Mouse (Mus musculus) left cerebral cortex, postnatal 4 days (tissue): ENCODE data around the gene Fam186b. TPM values are rescaled to one million over a fixed set of nuclear protein-coding genes. Genes with fewer than 3 reads are reported as not detected.
"Not testable (repeated sequence)": the region's sequence is repeated elsewhere in the genome, so short reads cannot be mapped to it uniquely, and the experiment has no call there.

Source experiments
- DNase-seq: peaks from one replicate; pipeline ENCODE4 v3.0.0-alpha.2; 2022
- intact Hi-C: fragments of 180-260 bp; cut with DNase I; formaldehyde crosslinking; loops from one replicate; pipeline ENCODE4 v1.15.1; 2025
- total RNA-seq, 2 experiments: library from RNA; stranded (reverse); gene quantifications; 2 replicates each; pipeline ENCODE4 v1.2.3; 2021

Fam186b gene
- total RNA-seq, 2 experiments from 2014 or later: 0.64 to 1.3 TPM

DNA sequence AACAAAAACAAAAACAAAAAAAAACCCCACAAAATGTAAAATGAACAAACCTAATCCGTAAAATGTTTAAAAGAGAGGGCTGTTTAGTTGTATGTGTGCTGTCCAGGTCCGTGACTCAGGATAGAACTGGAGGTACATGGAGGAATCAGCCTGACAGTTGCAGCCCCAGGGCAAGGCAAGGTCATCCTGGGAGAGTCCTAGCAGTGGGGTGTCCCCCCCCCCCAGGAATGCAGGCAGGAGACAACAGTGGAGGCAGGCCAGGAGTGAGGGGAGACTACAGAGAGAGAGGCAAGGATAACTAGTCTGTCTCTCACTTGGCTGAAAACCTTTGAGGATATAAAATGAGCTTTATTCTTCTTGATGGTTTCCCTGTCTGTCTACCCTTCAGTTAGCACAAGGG lies 31.3 kb downstream of the Fam186b start:
- intact Hi-C loops: no loop called here
- no peak for DNase-seq

- no peak for DNase-seq
- intact Hi-C loops: no loop called here
Measured at GRCm38 (mm10) chr15:99262702-99263101, 33.0 kb downstream of the Fam186b start.

GRCm38 (mm10) chr15:99259730-99260252 lies 35.9 kb downstream of the Fam186b start:
- intact Hi-C loops: no loop called here

DNA sequence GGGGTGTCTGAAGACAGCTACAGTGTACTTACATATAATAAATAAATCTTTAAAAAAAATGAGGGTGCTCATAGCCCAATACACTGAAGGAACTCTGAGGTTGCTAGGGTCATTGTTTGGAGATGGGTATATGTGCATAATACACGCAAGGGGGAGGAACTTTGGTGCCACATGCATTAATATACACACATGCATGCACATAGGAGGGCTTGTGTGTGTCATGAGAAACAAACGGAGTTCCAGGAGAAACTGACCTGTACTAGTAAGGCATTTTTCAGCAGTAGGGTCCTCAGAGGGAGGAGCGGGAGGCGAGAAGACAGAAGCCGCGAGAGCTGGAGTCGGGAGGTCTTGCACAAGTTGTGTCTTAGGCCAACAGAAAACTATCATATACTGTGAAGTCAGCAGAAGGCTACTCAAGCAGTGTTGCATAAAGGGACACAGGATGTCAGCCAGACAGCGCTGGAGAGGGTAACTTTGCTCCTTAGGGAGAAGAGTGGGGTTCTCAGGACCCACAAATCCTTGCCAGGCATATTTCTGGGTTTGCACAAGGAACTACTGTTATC lies 36.4 kb downstream of the Fam186b start:
- DNase-seq: no peak
- intact Hi-C loops: no loop called here

More at GRCm38 (mm10) chr15:99259730-99260252, 35.9 kb downstream of the Fam186b start:
- DNase-seq: peak; percentile 70

- intact Hi-C loops: no loop called here
- DNase-seq: no peak
Measured at GRCm38 (mm10) chr15:99255241-99255749, 40.4 kb downstream of the Fam186b start.

DNA sequence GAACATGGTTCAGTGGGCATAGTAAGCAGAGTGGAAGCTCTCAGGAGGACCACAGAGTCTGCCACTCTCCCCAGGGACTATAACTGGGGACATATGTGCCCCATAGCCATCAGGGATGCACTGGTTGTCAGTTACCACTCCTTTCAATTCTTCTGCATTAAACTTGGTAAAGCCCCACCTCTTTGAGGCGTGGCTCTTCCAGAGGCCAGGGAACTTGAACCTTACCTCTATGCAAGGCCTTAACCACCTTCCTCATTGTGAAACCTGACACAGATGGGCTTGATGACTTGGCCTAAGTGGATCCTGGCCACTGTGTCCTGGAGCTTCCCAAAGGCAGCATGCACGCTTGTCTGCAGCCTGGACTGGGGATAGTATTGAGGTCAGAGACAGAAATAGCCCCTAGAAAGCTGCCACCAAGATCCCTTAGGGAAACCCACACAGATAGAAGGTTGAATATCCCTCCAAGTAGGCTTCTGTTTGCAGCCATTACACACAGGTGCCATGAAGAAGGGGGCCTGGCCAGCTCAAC lies 41.1 kb downstream of the Fam186b start:
- no peak for DNase-seq
- intact Hi-C loops: no loop called here

DNA sequence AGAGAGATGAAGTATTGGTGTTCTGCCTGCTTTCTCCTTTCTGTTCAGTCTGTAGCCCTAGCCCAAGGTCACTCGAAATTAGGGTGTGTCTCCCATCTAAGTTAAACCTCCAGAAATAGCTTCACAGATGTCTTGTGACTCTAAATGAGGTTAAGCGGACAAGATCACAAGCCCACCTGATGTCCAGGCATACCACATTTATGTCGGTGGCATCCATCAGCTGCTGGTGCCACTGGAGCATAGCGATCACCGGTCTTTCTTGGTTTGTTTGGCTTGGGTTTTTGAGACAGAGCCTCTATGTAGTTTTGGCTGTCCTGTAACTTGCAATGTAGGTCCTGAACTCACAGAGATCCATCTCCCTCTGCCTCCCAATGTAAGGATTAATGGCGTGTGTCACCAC lies 41.9 kb downstream of the Fam186b start:
- DNase-seq: no peak
- intact Hi-C loops: no loop called here

DNA sequence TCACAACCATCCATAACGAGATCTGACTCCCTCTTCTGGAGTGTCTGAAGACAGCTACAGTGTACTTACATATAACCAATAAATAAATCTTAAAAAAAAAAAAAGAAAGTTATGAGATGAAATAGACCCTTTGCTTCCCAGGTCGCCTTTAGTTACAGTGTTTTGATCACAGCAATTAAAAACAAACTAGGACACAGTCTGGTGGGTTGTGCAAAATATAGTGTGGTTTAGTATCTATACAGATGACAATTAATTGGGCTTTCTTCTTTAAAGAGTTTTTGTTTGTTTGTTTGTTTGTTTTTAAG lies 42.6 kb downstream of the Fam186b start:
- DNase-seq, intact Hi-C loops: not testable (repeated sequence)

- peak; percentile 67 for DNase-seq
- intact Hi-C loops: no loop called here
Measured at GRCm38 (mm10) chr15:99252381-99253174, 43.1 kb downstream of the Fam186b start.

- intact Hi-C loops: no loop called here
- DNase-seq: peak; percentile 98
Measured at GRCm38 (mm10) chr15:99251626-99252380, 43.9 kb downstream of the Fam186b start, which contains the start of gene Mcrs1. TSS of gene Mcrs1 (minus strand) at chr15:99251961.

DNA sequence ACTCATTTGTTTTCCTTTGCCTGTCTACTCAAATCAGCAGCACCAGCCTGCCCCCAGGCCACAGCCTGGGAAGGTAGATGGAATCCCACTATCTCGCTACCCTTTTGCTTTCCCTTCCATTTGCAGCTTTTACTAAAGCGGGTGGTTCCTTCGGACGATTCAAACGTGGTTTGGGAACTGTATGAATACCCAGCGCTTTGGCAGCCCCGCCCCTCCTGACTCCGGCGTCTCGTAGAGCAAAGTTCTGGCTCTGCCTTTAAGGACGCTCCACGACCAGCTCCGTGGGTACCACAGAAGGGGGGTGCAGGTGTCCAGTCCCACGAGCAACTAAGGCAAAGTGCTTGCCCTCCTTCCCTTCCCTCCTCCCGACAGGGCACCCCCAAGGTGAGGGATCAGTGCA lies 44.6 kb downstream of the Fam186b start:
- intact Hi-C loops, DNase-seq: not testable (repeated sequence)

- intact Hi-C loops: no loop called here
- no peak for DNase-seq
Measured at GRCm38 (mm10) chr15:99249938-99250337, 45.8 kb downstream of the Fam186b start.

DNA sequence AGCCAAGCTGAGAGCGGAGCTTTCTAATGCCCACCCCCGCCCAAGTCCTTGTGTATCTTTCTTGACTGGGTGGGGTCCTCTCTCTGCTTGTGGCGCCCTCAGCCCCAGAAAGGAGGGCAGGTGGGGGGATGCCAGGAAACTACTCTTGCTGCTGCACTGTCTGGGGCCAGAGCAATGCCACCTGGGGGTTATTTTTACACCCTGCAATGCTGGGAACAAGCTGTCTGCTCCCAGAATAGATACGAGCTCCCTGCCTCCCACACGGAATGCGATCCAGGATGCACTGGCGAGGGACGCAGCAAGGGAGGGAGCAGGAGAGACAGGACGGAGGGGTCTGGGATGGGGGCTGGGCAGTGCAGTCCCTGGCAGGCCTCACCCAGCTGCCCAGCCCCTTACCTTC lies 46.7 kb downstream of the Fam186b start:
- no peak for DNase-seq
- intact Hi-C loops: no loop called here

DNA sequence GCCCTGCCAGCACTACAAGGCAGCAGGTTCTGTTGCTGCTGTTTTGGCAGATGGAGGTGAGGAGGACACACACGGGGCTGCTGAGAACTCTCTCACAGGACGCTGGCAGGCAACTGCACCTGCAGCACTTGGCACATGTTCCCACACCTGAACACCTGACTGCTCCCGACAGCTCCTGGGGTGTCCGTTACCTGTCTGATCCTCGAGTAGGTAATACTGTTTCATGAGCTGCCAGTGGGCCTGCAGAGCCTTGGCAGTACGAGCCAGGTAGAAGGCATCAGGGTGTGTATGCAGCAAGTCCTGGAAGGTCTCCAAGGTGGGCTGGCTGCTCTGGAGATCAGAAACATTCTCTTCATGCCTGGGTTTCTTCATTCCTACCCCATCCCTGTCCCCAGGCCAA lies 49.0 kb downstream of the Fam186b start:
- intact Hi-C loops: not testable (repeated sequence)
- peak; percentile 61 for DNase-seq

DNA sequence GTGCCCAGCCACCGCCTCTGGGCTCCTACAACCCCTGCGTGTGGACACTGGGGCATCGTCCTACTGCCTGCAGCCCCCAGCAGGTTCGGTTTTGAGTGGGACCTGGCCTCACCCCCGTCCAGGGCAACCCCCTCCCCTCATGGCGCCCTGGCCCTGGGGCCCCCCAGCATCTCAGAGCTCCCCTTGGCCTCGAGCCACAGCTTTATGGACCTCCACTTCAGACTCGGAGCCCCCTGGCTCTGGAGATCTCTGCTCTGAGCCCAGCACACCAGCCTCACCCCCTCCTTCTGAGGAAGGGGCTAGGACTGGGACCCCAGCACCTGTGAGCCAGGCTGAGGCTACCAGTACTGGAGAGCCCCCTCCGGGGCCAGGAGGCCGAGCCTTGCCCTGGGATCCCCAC lies 53.6 kb downstream of the Fam186b start:
- intact Hi-C loops: no loop called here
- no peak for DNase-seq

DNA sequence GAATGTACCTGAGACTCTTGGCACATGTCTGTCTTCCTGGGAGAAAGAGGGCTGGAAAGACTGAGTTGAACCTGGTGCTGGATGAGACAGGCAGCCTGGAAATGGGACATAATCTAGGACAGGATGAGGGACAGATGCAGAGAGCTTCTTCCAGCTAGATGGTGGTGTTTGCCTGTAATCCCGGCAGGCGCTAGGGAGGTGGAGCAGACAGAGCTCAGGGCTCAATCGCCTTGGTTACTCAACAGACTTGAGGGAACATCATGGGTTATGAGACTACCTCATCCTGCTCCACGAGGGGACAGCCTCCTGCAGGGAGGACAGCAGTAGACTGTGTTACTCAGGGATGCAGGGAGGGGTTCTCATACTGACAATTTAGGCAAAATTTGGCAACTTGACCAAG lies 54.4 kb downstream of the Fam186b start:
- intact Hi-C loops: no loop called here

DNA sequence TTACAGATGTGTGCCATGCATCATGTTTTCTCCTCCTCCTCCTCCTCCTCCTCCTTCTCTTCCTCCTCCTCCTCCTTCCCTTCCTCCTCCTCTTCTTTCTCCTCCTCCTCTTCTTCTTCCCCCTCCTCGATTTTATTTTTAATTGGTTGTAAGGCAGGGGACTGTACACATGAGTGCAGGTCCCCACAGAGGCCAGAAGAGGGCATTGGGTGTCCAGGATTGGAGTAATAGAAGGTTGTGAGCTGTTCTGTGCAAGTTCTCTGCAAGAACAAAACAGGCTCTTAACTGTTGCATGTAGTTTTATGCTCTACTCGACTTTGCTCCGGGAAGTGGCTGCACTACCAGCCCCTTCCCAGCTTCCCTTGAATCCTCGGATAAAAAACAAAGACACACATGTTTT lies 55.6 kb downstream of the Fam186b start:
- intact Hi-C loops: no loop called here
- DNase-seq: no peak

More for the DNA sequence above, 54.4 kb downstream of the Fam186b start:
- DNase-seq: no peak

DNA sequence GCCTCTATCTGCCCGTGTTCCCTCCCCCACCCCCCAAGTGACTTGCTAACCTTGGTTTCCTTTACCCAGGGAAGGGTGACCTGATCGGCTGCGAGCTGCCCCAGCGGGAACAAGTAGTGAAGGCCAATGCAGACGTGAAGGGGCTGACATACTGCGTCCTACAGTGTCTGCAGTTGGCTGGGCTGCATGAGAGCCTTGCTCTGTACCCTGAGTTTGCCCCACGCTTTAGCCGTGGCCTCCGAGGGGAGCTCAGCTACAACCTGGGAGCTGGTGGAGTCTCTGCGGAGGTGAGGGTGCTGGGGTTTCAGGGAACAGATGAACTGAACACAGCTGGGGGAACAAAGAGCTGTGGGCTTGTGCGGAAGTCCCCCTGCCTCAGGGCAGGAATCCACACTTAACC lies 57.7 kb downstream of the Fam186b start:
- no peak for DNase-seq
- intact Hi-C loops: no loop called here

DNA sequence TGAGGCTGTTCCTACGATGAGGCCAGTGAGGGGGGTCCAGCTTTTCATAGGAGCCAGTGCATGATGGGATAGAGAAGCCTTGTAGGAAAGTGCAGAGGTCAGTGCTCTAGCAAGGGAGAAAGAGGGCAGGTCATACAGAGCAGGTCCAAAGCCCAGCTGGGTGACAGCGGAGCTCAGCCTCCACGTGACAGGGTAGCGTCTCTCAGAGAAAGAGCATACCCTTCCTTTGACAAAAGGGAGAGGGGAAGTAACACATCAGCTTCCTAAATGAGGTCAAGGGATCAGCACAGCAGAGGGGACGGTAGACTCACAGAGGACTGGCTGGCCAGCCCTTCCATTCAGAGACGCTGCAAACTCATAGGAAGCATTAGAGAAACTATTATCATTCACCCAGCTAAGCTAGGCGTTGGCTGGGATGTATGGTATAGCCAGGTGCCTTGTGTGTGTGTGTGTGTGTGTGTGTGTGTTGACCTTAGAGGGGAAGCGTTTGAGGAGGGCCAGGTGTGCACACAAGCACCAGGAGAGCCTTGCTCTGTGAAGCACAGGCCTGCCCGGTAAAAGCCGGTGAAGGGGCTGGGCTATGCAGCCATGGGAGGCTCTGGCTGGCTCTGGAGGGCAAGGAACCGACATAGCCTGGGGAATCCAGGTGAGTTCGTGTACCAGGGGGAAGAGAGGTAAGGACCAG lies 61.2 kb downstream of the Fam186b start:
- intact Hi-C loops: no loop called here
- DNase-seq: no peak

- intact Hi-C loops: no loop called here
- DNase-seq: no peak
Measured at GRCm38 (mm10) chr15:99233719-99234118, 62.0 kb downstream of the Fam186b start.

GRCm38 (mm10) chr15:99231998-99232397 lies 63.7 kb downstream of the Fam186b start:
- no peak for DNase-seq
- intact Hi-C loops: no loop called here
